Mouse (Mus musculus) inflammation-experienced regulatory T-cells, adult 6 months (primary cell): ENCODE data around the gene Dnali1. TPM values are rescaled to one million over a fixed set of nuclear protein-coding genes. Genes with fewer than 3 reads are reported as not detected.
A peak's percentile ranks its signal among the peaks of the same experiment; 100 is the strongest.

Source experiments
- ATAC-seq: one replicate; pipeline ENCODE4 v1.8.0; 2017
- polyA plus RNA-seq, 3 experiments: library from polyadenylated mRNA; unstranded; fragments of 100-300 nt; shearing (Covaris generic); gene quantifications; one replicate each; pipeline ENCODE4 v1.2.1; 2017

Gene Dnali1
- not detected for polyA plus RNA-seq

DNA sequence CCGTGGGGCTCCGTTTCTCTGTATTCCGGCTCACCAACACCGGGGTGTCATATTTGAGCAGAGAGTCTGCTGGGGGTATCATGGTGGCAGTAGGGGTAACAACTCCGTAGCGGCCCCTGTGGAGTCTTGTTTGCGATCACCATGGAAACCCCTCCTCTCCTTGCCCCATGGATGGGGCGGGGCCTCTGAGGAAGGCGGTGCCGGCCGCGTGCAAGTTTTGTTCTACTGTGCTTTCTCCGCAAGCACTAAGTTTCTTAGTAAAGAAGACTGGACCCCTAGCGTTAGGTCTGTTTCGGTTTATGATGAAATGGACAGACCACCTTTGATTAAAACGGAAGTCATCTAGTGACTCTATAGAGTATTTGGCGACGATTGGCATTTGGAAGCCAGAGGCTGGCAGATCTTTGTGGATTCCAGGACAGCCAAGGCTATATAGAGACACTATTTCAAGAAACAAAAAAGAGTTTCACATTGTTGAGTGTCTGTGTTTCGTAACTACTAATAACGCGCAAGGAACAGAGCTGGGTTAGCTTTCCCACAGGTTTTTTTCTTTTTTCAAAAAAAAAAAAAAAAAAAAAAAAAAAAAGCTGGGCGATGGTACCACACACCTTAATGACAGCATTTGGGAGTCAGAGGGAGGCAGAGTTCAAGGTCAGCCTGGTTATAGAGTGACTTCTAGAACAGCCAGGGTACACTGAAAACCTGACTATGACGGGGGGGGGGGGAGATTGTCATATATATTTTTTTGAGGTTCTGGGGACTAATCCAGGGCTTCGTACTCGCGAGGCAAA, at the start of gene Dnali1:
TSS of gene Dnali1 (minus strand) at position 187 of the 791 bp plus-strand sequence.
- peak; percentile 35 for ATAC-seq

DNA sequence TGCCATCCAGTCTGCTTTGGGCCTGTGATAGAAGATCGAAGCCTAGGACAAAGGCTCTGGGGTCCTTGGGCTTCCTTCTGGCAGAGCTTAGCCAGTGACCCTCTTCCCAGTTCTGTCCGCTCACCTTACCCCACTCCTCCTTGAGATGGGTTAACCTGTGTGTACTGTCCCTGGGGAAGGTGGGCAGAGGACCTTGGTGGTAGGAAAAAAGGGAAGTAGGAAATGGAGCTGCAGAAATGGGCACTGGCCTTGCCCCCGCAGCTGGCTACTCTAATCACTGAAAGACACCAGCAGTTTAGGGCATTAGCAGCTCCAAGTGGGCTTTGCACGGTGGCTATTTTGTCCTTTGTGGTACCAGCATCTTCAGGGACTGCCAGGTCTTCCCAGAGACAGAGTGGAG, 49.6 kb upstream of the Dnali1 start:
- no peak for ATAC-seq

DNA sequence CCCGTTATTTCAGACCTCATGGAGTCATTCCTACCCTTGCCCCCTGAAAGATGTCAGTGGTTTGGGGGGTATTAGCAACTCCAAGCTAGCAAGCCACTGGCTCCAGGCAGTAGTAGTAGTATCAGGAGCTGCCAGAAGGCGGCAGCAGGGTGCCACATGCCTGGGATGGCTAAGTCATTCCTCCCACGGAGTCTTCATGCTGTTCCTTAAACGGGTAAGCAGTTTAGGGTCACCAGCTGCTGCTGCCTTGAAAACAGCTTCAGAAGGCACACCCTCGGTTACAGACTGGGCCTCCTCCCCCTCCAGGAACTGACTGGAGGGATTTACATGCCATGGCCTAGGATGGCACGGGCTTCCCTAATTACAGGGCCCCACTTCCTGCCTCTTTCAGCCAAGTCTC, 49.1 kb upstream of the Dnali1 start:
- ATAC-seq = peak; percentile 69

DNA sequence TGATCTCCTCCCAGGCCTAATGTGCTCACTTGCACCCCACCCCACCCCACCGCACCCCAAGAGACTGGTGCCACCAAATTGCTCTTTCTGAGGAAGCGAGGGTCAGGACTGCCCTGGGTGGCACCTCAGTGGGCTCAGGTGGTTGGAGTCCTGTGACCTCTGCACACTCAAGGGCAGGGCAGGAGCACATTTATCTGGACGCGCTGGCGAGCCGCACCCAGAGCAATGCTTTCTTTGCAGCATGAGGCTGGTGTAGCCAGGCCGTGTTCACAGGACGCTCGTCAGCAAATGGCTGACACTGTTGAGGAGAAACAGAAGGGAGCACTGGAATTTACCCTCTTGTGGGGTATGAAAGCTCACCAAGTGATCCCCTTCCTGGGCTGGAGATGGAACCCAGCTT, 39.9 kb upstream of the Dnali1 start:
- ATAC-seq = no peak

DNA sequence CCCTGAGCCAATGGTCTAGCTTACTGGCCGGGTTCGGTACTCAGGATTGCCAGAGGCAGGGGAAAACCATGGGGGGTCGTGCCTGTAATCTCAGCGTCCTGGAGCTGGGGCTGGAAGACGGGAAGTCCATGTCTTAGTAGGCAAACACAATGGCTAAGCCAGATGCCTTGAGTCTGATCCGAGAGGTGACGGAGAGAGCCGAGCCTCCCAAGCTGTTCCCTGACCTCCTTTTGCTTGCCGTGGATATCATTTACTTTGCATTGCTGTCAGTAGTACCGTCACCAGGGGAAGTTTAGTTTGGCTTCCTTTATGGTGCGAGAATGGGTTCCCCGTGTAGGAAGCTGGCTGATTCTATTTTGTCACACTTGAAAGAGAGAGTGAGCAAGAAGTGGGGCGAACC, 35.8 kb upstream of the Dnali1 start:
- ATAC-seq = no peak

DNA sequence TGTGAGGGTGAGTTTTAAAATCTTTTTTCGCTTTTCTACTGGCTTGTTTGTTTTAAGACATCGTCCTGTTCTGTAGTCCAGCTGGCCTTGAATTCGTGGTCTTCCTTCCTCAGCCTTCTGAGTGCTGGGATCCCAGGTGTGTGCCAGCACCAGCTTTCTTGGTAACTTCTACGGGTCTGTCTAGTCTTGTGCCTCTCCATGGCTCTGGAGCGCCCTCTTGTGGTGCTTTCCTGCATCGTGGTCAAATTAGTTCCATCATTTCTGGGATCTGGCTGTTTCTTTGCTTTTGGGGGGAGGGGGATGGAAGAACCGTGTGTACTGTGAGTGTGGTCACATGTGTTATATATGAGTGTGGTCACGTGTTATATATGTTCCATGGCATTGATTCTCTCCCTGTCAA, 34.0 kb upstream of the Dnali1 start:
- peak; percentile 82 for ATAC-seq

DNA sequence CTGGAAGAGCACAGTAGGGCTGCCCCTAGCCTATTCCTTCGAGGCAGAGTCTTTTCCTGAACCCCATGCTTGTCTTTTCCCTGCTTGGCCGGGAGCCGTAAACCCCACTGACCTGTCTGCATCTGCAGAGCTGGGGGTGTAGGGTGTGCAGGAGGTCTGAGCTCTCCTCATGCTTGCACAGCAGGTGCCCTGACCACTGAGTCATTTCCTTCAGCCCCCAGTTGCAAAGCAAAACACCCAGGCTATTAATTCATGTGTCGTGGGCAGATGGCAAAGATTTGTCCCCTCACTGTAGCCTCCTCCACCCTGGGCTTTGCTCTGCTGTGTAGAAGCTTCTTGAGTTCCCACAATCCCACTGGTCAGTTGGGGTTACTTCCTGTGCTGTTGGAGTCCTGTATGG, 31.9 kb upstream of the Dnali1 start:
- ATAC-seq = no peak

DNA sequence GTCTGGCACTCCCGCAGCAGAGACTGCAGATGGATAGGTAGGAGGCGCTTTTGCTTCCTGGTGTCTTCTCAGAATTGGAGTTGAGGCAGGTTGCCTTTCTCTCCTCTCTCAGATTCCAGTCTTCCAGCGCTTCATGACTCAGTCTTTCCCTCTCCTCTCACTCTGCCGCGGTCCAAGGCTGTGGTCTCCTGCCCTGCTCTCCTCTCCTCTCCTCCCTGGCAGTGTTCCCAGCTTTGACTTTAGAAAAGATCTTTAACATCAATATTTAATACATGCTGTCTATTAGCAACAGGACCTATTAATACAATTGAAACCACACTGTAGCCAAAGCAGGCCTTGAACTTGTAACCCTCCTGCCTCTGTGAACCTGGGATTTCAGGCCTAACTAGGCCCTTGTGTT, 30.6 kb upstream of the Dnali1 start:
- ATAC-seq = no peak

DNA sequence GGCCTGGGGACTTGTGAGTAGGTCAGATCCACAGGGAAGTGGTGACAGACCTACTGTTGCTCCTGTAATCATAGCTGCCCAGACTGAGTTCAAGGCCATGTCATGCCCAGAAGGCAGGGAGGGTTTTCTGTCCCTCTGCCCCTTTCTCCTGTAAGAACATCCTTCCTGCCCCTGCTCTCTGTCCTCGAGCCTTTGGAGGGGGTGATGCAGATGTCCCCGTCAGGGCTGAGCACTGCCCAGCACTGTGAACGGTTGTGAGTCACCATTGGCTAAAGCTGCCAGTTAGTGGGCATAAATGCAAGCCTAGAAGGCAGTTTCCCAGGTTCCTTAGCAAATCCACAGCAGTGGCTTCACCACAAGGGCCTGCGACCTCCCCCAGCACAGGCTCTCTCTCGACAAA, 27.5 kb upstream of the Dnali1 start:
- ATAC-seq = no peak

DNA sequence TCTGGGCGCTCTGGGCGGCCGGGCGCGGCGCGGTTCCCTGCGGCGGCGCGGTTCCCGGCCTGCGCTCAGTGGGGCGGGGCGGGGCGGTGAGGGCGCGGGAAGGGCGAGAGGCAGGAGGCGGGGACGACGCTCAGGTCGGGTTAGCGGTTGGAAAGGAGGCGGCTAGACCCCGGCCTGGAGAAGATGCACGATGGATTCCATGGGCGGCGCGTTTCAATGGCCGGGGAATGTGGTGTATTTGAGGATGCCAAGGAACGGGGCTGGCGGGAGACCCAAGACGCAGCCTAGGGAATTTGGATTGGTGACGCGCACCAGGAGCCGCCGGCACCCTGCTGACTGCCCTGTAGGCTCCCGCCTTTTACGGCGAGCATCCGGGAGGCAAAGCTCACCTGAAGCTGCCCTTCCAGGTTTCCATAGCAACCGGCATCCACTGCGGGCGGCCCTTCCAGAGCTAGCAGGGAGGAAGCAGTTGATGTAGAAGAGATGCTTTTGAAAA, 19.9 kb upstream of the Dnali1 start:
- ATAC-seq = peak; percentile 58

DNA sequence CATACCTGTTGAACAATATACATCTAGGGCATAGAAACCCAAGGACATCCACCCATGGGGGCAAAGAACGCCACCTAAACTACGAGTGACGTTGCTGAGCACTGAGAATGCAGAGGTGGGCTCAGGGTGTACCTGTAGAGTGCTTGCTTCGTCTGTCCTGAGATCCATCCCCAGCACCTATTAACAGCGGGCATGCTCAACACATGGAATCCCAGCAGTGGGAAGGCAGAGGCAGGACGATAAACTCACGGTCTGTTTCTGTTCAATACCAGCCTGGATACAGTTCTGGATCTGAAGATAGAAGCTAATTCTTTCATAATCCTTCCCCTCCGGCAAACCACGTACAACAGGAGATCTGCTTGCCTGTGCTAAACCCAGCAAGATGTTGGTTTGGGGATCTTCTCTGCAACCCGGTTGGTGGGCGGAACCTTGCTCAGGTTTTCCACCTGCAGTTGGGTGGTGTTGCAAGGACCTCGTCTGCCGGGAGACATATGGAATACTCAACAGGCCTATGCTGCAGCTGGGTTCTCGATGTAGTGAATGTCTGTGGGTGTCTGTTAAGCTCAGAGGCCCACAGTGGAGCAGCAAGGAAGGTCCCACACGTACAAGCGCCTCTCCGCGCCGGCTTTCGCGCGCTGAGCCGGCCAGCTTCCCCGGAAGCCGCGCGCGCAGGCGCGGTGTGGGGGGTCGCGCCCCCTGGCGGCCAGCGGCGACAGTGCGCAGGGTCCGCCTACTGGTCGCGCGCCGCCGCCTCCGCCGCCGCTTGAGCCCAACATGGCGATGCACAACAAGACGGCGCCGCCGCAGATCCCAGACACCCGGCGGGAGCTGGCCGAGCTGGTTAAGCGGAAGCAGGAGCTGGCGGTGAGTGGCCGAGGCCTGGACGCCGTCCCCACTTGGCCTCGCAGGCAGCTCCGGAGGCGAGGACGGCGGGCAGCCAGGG, 19.2 kb upstream of the Dnali1 start, which contains the start of gene Meaf6:
TSS of gene Meaf6 (plus strand) at position 732 of the 943 bp plus-strand sequence.
- peak; percentile 82 for ATAC-seq

DNA sequence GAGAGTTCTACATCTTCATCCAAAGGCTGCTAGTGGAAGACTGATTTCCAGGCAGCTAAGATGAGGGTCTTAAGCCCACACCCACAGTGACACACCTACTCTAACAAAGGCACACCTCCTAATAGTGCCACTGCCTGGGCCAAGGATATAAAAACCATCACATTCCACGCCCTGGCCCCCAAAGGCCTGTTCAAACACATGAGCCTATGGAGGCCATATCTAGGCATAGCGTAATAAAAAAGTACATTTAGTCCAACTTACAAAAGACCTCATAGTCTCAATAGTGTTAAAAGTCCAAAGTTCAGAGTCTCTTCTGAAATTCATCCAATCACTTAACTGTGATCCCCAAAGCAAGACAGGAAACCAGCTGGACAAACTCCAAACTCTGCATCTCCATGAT, 13.2 kb upstream of the Dnali1 start:
- ATAC-seq = no peak

DNA sequence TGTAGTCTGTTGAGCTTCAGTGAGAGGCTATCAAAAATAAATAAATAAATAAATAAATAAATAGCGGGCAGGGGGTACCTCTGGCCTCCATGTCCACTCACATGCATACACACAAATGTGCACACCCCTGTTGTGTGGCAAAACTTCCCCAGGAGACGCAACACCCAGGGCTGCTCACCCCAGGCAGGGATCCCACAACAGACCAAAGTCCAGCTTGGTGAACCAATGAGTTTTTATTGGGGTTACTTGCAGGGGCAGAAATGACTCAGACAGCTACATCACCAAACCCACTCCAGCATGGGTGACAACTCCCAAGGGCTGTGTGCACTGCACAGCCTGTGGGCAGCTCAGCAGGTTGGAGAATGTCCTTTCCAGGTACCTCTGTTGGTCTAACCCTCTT, 12.2 kb upstream of the Dnali1 start:
- no peak for ATAC-seq

DNA sequence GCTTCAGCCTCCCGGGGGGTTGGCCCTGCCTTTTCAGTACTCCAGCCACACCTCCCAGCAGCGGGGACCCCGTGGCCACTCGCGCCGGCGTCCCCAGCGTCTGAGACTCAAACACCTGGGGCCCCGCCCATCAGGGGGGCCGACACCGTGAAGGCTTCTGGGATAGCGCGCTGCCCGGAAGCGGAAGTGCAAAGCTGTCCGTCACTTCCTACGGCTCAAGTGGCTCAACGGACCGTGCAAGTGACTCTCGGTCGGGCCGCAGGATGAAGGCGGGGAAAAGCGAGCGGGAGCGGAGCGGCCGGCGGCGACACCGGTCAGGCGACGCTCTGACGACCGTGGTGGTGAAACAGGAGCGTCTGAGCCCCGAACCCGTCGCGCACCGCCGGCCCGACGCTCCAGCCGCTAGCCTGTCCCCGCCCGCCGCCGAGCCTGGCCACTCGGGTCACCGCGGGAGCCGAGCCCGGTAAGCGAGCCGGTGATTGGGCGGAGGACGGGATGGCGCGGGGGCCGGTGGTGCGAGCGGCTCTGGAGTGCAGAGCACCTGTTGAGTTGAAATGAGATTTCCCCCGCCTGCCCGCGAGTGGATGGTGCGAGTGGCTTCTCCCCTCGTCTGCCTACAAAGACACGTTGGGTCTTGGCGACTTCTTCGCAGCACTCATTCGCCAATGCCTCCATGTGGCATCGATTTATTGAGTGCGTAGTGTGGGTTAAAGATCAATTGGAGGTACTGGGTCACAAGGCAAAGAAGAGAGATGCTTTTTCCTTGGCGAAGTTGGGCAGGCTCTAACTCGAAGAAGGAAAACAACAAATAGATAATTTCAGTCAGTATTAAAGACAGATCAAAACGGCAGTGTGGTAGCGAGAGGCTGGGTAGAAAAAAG, 1.2 kb upstream of the Dnali1 start, which contains the start of gene Snip1:
TSS of gene Snip1 (plus strand) at position 183 of the 881 bp plus-strand sequence.
- peak; percentile 92 for ATAC-seq

DNA sequence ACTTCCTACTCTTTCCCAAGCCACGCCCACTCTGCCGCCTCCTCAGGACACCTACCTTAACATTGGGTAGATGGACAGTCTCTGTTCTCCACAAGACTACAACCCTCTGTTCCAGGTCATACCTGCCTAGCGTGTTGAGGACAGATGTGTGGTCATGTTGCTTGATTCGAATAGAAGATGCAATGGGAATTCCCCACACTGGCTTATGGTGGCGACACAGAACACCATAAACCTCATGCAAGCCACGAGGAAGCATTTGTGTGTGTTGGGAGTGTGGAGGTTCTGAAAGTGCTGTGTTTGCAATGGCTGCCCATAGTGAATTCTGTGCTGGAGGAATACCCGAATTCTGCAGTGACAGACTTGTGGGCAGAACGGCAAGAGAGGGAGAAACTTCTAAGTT, 1.7 kb downstream of the Dnali1 start:
- ATAC-seq = no peak

DNA sequence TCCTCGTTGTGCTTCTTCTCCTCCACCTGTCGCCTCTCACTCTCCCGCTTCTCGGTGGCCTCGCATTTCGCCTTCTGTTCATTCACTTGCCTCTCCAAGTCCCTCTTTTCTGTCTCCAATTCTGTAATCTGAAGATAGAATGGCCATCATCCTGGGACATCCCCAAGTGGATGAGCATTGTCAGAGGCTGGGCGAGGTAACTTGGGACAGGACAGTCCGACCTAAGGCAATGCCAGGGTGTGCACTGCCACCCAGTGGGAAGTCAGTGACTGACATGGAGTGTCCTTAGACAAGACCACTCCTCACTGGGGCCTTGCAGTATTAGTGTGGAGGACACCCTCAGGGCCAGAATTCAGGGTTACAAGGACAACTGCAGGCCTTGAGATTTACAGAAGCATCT, 6.5 kb downstream of the Dnali1 start:
- ATAC-seq = no peak

DNA sequence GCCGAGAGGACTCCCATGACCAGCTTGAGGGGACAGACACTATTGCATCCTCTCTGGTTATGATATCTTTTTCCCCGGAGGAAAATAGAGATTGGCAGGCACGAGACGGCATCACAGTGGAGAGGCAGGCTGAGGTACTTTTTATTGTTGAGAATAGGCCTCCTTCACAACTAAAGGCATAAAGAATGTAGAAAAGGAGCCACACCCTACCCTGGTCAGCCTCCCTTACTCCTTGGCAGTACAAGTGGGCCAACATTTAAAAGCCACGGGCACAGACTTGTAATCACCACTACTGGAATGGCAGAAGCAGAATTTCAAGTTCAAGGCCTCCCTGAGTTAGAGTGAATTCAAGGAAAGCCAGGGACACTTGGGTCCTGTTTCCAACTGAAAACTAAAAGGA, 7.5 kb downstream of the Dnali1 start:
- ATAC-seq = no peak

DNA sequence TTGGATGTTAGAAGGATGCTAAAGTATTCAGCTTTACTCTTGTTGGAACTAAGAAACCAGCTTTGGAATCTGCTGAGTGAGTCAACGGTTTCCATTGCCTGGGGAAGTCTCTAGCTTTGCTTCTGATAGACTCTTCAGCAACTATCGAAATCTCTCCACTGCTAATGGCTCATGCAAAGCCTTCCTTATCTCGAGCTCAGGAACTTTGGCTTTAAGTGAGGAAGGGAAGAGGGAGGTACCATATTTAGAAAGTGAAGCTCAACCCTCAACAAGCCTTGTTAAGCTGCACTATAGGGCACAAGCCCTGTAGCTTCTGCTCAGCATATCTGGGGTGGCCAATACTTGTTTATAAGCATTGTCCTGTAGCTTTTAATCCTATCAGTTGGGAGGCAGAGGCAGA, 8.2 kb downstream of the Dnali1 start:
- ATAC-seq = no peak

DNA sequence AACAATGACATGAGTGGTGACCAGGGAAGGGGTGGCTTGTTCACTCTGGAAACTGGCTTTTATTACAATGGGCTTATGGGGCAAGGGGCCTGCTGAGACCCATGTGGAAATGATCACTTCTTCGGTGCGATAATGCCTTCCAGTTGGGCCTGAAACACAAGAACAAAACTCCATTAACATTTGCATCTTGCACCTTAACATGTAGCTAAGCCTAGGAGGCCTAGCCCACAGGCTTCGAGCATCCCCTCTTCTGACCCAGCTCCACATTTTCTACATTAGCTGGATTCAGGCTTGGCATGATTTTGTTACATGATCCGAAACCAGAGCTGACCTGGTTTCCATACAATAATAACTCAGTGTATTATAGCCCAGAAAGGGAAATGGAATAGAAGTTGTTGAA, 9.0 kb downstream of the Dnali1 start:
- no peak for ATAC-seq

DNA sequence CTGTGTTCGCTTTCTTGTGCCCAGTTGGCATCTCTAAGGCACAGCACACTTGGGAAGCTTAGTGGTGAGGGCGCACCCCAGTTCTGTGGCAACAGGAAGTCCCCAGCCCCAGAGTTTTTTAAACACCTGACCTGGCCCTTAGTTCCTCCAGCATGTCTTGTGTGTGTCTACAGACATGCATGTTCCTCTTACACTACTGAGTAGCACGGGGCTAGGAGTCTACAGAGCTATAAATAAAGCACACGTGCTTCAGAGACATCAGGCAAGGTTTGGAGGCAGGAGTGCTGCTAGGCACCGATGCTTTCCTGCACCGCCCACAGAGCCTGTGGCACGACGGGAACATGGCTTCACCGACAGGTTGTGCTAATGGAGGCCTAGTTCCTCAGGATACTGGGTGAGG, 10.1 kb downstream of the Dnali1 start:
- ATAC-seq = no peak

DNA sequence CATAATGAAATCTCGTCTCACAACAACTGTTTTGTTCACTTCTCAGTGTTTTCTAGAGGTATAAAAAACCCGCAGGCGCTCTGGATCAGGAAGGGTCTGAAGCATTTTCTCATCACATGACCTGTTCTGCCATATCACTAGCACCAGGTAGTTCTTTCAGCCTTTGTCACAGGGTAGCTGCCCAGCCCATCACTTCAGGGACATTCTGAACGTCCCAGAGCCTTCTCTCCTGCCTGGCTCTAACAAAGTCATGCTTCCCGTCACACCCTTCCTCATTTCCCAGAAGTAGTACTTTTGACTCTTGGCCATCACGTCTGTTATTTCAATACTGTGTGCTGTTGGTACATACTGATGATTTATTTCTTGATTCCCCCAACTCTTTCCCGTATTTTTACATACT, 21.0 kb downstream of the Dnali1 start:
- no peak for ATAC-seq

DNA sequence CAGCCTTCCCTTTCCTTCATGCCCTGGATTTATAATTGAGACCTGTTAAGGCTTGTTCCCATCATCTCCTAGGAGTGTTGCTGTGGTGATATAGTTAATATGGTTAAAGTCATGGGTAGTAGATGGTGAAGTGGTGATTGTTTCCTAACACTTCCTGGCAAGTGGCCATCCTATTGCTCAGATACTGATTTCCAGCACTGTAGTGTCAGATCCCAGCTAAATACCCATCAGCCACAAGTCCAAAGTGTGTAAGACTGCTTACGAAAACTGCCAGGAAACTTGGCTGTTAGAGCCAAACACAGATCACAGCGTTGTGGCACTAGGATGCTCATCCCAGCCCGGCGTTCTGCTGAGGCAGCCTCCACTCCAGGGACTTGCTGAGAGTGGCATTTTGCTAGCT, 31.2 kb downstream of the Dnali1 start:
- ATAC-seq = no peak
